Mouse (Mus musculus) forebrain, embryonic 16.5 days (tissue): ENCODE results near the gene Epha6. TPM values are rescaled to one million over a fixed set of nuclear protein-coding genes. Genes with fewer than 3 reads are reported as not detected.

ENCODE experiments used
- ATAC-seq: fragments of 200-750 bp; cut with Nextera tagmentation; 2 replicates; pipeline ENCODE4 v1.8.0; 2017; ENCODE audit warnings: mild to moderate bottlenecking, moderate library complexity
- H3K27ac ChIP-seq: fragments of 300-500 bp; sonication (generic); 2 replicates; pipeline ENCODE4 v1.5.1; 2014; ENCODE audit warnings: low read length, control low read depth
- H3K27me3 ChIP-seq: fragments of 300-500 bp; sonication (generic); replicated peaks from 2 replicates; pipeline ENCODE4 v1.6.1; 2014; ENCODE audit warnings: low read length; ENCODE audit not compliant: control insufficient read depth, insufficient read depth
- H3K36me3 ChIP-seq: fragments of 300-500 bp; sonication (generic); 2 replicates; pipeline ENCODE4 v1.6.1; 2014; ENCODE audit not compliant: control insufficient read depth, insufficient read depth
- H3K4me1 ChIP-seq: fragments of 300-500 bp; sonication (generic); replicated peaks from 2 replicates; pipeline ENCODE4 v1.6.1; 2014; ENCODE audit warnings: low read length; ENCODE audit not compliant: control insufficient read depth, insufficient read depth
- H3K4me2 ChIP-seq: fragments of 300-500 bp; sonication (generic); 2 replicates; pipeline ENCODE4 v1.6.1; 2014; ENCODE audit warnings: mild to moderate bottlenecking, low read length, control low read depth
- H3K4me3 ChIP-seq: fragments of 300-500 bp; sonication (generic); replicated peaks from 2 replicates; pipeline ENCODE4 v1.5.1; 2014; ENCODE audit warnings: mild to moderate bottlenecking, low read length, control low read depth
- H3K9ac ChIP-seq: fragments of 300-500 bp; sonication (generic); replicated peaks from 2 replicates; pipeline ENCODE4 v1.6.1; 2014; ENCODE audit warnings: low read depth, low read length, control low read depth
- H3K9me3 ChIP-seq: fragments of 300-500 bp; sonication (generic); 2 replicates; pipeline ENCODE4 v1.6.1; 2016; ENCODE audit warnings: low read length; ENCODE audit not compliant: control insufficient read depth
- WGBS: fragments of 180-500 bp; shearing (Covaris S2); extraction: QIAGEN DNeasy Blood & Tissue Kit; methylation state at CpG from one replicate; pipeline ENCODE4 v1.1.7; 2014; 5-methylcytosine and 5-hydroxymethylcytosine counted together
- polyA plus RNA-seq: library from polyadenylated mRNA; unstranded; fragments of >200 nt; fragmentation: Nextera tagmentation; extraction: Ambion mirVana; gene quantifications from 2 replicates; pipeline ENCODE4 v1.2.1, GENCODE M21; 2015

The Epha6 gene
- 3.5 and 5.5 TPM in 2 replicates for polyA plus RNA-seq

DNA sequence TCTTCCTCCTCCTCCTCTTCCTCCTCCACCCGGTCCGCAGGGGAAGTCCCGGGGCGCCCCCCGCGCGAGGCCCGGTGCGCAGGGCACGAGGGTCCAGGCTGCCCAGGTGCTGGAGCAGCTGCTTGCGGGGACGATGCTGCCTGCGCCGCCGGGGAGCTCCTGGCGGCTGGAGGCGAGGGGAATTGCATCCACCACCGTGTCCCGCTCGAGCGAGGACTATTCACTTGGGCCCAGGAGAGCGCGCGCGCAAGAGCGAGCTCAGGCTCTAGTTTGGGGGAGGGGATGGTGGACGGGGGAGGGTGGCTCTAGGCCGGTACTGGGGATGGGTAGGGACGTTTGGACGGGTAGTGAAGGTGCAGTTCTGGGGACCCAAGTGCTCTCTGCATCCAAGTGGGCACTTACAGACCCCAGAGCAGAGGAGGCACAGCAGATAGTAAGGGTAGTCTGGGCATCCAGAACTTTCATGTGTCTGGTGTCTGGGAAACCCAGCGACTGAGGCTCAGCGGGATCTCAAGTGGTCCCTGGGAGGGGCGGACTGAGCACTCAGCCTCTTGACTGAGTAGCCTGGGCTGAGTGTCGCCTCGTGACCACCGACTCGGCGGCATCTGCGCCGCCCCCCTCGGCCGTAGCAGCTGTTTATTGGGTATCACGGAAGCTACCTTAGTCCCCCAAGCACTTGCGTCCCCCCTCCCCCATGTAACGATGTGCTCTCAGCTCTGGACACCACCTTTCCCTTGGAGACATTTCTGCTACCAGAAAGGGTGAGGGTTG is at the start of gene Epha6:
Epha6 (minus strand) TSS at position 471 of the 771 bp plus-strand sequence.
- peak; percentile 75 for ATAC-seq
- no peaks in the 10 kb centered on the region for H3K9me3 ChIP-seq
- peak within 1 kb of the TSS; percentile 99 for H3K4me2 ChIP-seq
- no peaks in the 10 kb centered on the region for H3K27me3 ChIP-seq
- 0% methylated on average over 43 of the region's 45 CpGs for WGBS
- peak within 1 kb of the TSS; percentile 65 for H3K4me3 ChIP-seq
- H3K27ac ChIP-seq, result no peak within 1 kb of the TSS
- H3K4me1 ChIP-seq, result peaks cover 16% of the 10 kb centered on the region
- no peaks in the 10 kb centered on the region for H3K36me3 ChIP-seq
- peak within 1 kb of the TSS; percentile 53 for H3K9ac ChIP-seq

GRCm38 (mm10) chr16:60651716-60652115 is 46.4 kb upstream of the Epha6 start:
- Histone ChIP-seq H3K4me1 (no peaks in the 10 kb centered on the region), H3K27me3 (no peaks in the 10 kb centered on the region), H3K4me2 (no peak overlapping the region), H3K4me3 (no peak overlapping the region), H3K9ac (no peak overlapping the region), H3K36me3 (no peaks in the 10 kb centered on the region), H3K27ac (no peak overlapping the region), H3K9me3 (no peaks in the 10 kb centered on the region)
- 0 out of 2 replicates have a peak, but pooled peaks have one; percentile 45 for ATAC-seq

DNA sequence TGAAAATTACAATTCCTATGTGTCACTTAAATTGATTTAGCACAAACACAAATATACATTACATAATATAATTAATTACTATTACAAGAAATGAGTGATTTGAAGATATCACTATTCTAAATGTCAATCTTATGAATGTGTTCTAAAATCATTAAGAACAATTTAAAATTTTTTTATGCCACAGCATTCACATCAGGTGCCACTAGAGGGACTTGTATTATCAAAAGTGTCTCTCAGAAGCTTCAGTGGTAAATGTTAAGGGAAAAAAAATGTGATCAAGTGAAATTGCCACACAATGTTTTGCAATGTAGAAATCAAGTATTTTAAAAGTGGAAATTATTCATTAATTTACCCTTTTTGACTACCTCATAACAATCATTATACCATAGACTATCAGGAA is 22.8 kb upstream of the Epha6 start:
- Histone ChIP-seq H3K36me3 (no peaks in the 10 kb centered on the region), H3K4me3 (no peak overlapping the region), H3K9ac (no peak overlapping the region), H3K4me1 (no peaks in the 10 kb centered on the region), H3K27ac (no peak overlapping the region), H3K4me2 (no peak overlapping the region), H3K27me3 (no peaks in the 10 kb centered on the region), H3K9me3 (no peaks in the 10 kb centered on the region)
- no peak for ATAC-seq

DNA sequence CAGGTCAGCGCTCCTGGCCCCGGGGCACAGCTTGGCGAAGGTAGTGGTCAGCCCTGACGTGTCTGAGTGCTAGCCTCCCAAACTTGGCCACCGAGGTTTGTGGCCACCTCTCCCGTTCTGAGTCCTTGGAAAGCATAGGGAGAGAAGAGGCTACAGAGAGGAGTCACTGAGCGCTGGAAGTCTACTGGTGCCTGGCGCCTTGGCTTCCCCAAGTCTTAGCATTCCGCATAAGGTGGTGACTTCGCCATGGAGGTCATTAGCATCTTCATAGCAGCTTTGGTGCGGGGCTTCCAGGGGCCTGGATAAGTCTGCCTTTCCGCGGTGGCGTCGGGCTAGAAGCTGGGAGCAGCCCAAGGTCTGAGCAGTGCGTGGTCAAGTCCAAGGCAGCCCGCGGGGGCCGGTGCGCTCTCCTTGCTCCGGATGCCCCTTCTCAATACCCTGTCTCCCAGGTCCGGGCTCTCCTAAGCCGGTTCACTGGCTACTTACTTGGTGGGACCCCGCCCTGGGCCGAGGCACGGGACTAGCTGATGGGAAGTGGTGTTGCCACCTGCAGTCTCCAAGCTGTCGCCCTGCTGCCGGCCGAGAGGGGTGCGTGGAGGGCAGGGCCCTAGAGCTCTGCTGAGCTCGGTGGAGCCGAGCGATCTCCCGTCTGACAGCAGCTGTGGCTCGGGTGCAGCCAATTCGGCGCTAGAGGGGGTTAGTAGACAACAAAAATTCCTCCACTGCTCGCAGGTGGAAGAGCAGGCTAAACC is 677 bp upstream of the Epha6 start:
- H3K9me3 ChIP-seq, result no peaks in the 10 kb centered on the region
- peak overlapping the region; percentile 65 for H3K4me3 ChIP-seq
- H3K9ac ChIP-seq, result peak overlapping the region; percentile 53
- H3K4me1 ChIP-seq, result peaks cover 16% of the 10 kb centered on the region
- peak overlapping the region; percentile 99 for H3K4me2 ChIP-seq
- H3K27me3 ChIP-seq, result no peaks in the 10 kb centered on the region
- peak; percentile 89 for ATAC-seq
- H3K36me3 ChIP-seq, result no peaks in the 10 kb centered on the region
- WGBS, result under 1% methylated on average over 38 of the region's 38 CpGs
- H3K27ac ChIP-seq, result no peak overlapping the region

DNA sequence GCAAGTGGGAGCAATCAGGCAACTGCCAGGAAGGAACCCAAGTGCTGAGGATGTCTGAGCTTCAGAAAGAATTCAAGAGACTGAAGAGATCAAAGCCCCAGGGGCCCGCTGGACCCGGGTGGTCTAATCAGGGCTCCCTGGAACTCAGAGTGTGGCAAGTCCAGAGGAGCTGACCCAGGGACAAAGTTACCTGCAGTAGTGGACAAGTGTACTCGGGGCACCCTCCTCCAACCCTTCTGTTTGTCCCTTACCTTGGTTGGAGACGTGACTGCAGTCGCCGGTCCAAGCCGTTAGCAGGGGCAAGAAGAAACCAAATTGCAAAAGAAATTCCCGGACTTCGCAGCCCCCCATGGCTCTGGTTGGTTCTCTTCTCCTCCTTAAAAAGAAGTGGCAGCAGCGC is 718 bp downstream of the Epha6 start:
- Histone ChIP-seq H3K4me1 (peaks cover 16% of the 10 kb centered on the region), H3K9ac (peak overlapping the region; percentile 53), H3K4me2 (peak overlapping the region; percentile 99), H3K4me3 (peak overlapping the region; percentile 65), H3K27me3 (no peaks in the 10 kb centered on the region), H3K36me3 (no peaks in the 10 kb centered on the region), H3K9me3 (no peaks in the 10 kb centered on the region), H3K27ac (no peak overlapping the region)
- ATAC-seq, result no peak
- WGBS, result 4% methylated on average over 10 of the region's 10 CpGs

GRCm38 (mm10) chr16:60585322-60585721 is 20.0 kb downstream of the Epha6 start:
- no peaks in the 10 kb centered on the region for H3K27me3 ChIP-seq
- H3K36me3 ChIP-seq, result no peaks in the 10 kb centered on the region
- H3K9ac ChIP-seq, result no peak overlapping the region
- H3K9me3 ChIP-seq, result no peaks in the 10 kb centered on the region
- no peak for ATAC-seq
- 79% methylated on average over 3 of the region's 3 CpGs for WGBS
- H3K4me2 ChIP-seq, result no peak overlapping the region
- H3K4me1 ChIP-seq, result no peaks in the 10 kb centered on the region
- no peak overlapping the region for H3K27ac ChIP-seq
- no peak overlapping the region for H3K4me3 ChIP-seq

GRCm38 (mm10) chr16:60584695-60585094 is 20.6 kb downstream of the Epha6 start:
- Histone ChIP-seq H3K9me3 (no peaks in the 10 kb centered on the region), H3K36me3 (no peaks in the 10 kb centered on the region), H3K4me3 (no peak overlapping the region), H3K4me2 (no peak overlapping the region), H3K9ac (no peak overlapping the region), H3K27ac (no peak overlapping the region), H3K27me3 (no peaks in the 10 kb centered on the region), H3K4me1 (no peaks in the 10 kb centered on the region)
- ATAC-seq, result no peak
- WGBS, result 82% methylated on average over 7 of the region's 7 CpGs

- WGBS, result 17% methylated on average over 2 of the region's 2 CpGs
- Histone ChIP-seq H3K9me3 (no peaks in the 10 kb centered on the region), H3K36me3 (no peaks in the 10 kb centered on the region), H3K4me2 (no peak overlapping the region), H3K27ac (no peak overlapping the region), H3K4me1 (no peaks in the 10 kb centered on the region), H3K9ac (no peak overlapping the region), H3K4me3 (no peak overlapping the region), H3K27me3 (no peaks in the 10 kb centered on the region)
- no peak for ATAC-seq
These were observed 34.8 kb downstream of the Epha6 start for GRCm38 (mm10) chr16:60570546-60570945.

GRCm38 (mm10) chr16:60544385-60544784 is 60.9 kb downstream of the Epha6 start:
- Histone ChIP-seq H3K27ac (no peak overlapping the region), H3K4me2 (no peak overlapping the region), H3K9ac (no peak overlapping the region), H3K36me3 (no peaks in the 10 kb centered on the region), H3K27me3 (no peaks in the 10 kb centered on the region), H3K4me3 (no peak overlapping the region), H3K9me3 (no peaks in the 10 kb centered on the region), H3K4me1 (no peaks in the 10 kb centered on the region)
- 58% methylated on average over 4 of the region's 4 CpGs for WGBS
- ATAC-seq, result peak; percentile 87
